Mouse (Mus musculus): ENCODE measurements at regions not wholly inside any gene's neighbourhood (a gene's known extent, or its start where the extent isn't known, plus 50 kb on each side); places are given as distances from the start of the nearest gene placed in this dataset.

DNA sequence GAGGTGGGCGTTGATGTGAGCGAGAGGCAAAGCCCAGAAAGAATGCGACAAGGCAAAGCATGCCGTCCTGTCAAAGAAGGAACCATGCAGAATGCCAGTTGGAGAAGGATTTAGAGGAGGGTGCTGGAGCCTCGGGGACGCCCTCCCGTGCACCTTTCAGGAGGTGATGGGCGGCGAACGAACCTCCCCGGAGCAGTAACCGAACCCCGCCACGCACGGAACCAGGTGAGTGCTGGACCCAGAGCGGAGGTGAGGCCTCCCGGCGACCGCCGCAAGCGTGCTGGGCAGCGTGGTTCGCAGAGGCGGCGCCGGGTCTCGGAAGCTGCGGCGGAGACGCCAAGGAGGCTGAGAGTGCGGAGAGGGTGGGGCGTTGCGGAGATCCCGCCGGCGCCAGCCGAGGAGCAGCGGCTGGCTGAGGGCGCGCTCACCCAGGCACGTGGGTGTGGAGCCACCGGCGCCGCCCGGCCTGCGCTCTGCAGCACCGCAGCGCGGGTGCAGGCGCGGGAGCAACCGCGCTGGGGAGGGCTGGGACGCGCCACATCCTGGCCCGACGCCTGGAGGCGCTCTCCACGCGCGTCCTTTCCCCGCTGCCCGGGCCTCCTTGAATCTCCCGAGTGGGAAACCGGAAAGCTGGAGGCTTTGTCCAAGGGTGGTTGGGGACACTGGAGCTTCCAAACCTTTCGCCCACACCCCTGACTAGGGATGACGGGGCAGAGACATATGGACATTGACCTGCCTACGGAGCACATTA lies 178.3 kb upstream of the Topaz1 start:
- no peak for DNase-seq (ENCODE audit: low spot score)

GRCm38 (mm10) chr9:122569511-122570455 lies 177.4 kb upstream of the Topaz1 start:
- DNase-seq (ENCODE audit: low spot score), result no peak

- DNase-seq (ENCODE audit: low spot score), result no peak
Observed at GRCm38 (mm10) chr9:122571001-122571400, 176.1 kb upstream of the Topaz1 start.

DNA sequence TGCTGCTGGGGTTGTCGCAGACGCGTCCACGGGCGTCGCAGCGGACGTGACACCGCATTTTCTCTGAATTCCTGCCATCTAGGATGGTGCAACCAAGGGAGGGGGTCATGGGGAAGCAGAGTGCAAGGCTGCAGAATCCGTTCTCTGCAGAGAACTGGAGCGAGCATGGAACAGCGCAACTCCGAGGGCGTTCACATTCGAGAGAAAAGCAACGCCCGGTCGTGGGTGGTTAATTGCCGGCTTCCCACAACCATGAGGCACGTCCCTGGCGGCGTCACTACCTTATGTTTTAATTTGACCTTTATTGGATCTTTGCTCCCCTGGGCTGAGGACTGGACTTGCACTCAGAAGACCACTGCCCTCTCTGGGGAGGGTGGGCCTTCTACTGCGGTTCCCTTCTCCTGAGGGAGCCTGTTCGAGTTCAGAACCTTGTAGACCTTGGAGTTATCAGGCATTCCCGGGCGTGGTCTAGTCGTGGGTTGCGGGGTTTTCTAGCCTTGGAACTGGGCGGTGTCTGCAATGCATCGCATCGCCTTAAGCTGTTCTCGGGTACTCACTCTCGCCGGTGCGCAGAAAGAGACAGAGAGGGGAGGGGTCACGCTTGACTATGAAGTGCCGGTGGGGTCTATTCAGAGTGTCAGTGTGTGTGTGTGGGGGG lies 175.6 kb upstream of the Topaz1 start:
- DNase-seq (ENCODE audit: low spot score), result no peak

DNA sequence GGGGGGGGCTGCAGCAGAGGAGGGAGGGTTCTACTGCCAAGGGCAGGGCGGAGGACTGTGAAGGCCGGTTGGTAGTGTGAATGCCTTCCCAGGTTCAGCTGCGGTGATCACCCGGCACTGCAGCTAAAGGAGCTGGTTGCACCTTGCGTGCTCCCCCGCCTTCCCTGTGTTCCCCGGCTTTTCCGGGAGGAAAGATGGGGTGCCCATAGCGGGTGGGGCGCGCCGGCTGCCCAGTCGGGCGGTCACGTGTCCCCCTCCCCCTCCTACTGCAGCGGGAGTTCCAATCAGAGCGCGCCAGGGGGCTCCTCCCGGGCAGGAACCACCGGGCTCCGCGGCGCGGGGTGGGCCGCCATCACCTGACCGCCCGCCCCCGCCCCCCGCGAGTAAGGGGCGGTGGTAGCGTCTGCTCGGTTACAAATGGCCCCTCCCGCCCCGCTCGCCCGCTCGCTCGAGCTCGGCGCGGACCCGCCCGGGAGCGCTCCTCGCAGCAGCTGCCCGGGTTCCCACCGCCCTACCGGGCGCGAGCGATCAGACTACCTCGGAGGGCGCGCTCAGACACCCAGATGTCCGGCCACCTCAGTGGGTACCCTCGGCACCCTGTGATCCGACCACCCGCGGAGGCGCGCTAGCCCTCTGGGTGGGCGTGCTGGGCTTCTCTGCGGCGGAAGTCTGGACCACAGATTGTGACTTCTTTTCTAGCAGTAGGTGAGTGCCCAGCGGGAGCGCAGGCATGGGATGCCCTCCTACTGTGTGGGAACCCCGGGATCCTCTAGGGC lies 174.9 kb upstream of the Topaz1 start:
- DNase-seq (ENCODE audit: low spot score), result no peak

GRCm38 (mm10) chr9:122572836-122573267 lies 174.3 kb upstream of the Topaz1 start:
- no peak for DNase-seq (ENCODE audit: low spot score)

- no peak for DNase-seq (ENCODE audit: low spot score)
Observed at GRCm38 (mm10) chr9:122585228-122585627, 161.9 kb upstream of the Topaz1 start.

DNA sequence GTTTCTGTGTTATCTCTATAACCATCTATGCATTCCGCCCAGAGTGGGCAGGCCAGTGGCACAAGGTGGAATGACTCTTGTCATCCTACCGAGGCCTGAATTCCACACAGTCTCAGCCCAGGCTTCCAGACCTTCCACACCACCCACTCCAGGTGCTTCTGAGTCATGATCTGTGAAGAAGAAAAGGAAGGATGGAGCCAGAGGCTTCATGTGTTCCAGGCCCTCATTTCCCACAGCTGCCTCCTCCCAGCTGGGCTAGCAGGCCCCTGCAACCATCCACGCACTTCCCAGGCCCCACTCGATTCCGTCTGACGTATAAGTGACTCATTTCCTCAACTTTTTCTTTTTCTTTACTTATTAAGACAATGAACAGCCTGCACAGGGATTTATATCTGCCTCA lies 160.7 kb upstream of the Topaz1 start:
- no peak for DNase-seq (ENCODE audit: low spot score)

DNA sequence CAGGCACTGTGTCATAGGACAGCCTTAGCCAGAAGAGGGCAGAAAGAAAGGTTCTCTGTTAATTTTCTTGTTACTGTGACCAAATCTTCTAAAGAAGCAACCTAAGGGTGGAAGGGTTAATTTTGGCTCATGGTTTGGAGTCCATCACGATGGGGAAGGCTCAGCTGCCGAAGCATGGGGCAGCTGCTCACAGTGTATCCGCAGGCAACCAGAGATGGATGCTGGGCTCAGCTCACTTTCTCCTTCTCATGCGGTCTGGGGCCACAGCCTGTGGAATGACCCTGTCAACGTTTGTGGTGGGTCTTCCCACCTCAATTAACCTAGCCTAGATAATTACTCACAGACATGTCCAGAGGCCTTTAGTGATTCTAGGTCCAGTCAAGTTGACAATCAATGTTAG lies 160.2 kb upstream of the Topaz1 start:
- DNase-seq (ENCODE audit: low spot score), result no peak

- no peak for DNase-seq (ENCODE audit: low spot score)
Observed at GRCm38 (mm10) chr9:122588246-122588645, 158.9 kb upstream of the Topaz1 start.

GRCm38 (mm10) chr9:122592820-122593615 lies 154.1 kb upstream of the Topaz1 start:
- DNase-seq (ENCODE audit: low spot score), result no peak

DNA sequence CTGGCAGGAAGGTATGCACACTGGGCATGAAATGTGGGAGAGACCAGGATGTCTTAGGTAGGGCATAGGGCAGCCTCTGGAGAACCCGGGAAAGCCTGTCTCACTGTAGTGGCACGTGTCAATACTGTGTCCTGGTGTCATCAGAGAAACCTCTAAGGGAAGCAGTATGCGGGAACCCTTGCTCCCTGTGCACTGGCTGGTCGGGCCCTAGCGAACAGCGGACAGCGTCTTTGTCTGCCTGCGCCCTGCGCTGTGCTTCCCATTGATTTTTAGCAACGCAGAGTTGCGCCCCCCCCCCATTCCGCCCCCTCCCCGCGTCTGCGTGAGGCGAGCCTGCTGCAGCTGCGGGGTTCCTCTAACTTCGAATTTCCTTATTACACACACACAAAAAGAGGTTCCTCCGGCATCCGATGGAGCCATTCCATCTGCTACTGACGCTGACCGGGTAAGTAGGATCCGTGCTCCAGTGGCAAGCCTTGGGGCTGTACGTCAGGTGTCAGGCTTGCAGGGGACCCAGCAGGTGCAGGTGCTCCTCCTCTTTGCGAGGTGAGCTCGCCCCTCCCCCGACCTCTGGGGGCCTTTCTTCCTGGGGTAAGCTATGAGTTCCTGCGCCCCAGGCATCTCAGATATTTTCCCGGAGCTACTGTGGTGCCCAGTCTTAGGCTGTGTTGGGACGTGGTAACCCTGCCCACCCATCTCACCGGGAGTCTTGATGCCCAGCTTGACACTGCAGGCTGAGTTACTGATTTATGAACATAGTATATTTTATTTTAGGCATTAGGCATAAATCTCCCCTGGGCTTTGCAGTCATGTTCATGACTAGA lies 151.8 kb upstream of the Topaz1 start:
- DNase-seq (ENCODE audit: low spot score), result no peak

DNA sequence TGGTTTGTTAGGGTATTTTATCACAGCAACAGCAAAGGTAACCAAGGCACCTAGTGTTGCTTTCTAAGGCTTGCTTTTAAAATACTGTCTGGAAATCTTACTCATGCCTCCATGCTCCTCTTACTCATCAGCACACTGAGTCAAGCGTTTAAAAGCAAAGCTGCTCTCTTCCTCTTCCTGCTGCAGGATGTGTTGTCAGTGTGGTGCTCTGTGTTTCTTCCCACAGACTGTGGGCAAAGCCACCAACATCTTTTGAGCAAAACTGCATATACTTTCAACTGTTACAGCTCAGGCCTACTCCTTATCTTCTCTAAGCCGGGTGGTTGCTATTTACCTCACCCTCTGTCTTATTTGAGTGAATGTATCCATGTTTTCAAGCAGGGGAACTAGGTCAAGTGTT lies 144.0 kb upstream of the Topaz1 start:
- no peak for DNase-seq (ENCODE audit: low spot score)

- no peak for DNase-seq (ENCODE audit: low spot score)
Observed at GRCm38 (mm10) chr9:122609616-122610015, 137.5 kb upstream of the Topaz1 start.

- no peak for DNase-seq (ENCODE audit: low spot score)
Observed at GRCm38 (mm10) chr9:122610918-122611317, 136.2 kb upstream of the Topaz1 start.

- DNase-seq (ENCODE audit: low spot score), result no peak
Observed at GRCm38 (mm10) chr9:122614579-122615252, 132.4 kb upstream of the Topaz1 start.

GRCm38 (mm10) chr9:122615351-122615750 lies 131.8 kb upstream of the Topaz1 start:
- DNase-seq (ENCODE audit: low spot score), result peak; percentile 7

GRCm38 (mm10) chr9:122617793-122618192 lies 129.4 kb upstream of the Topaz1 start:
- DNase-seq (ENCODE audit: low spot score), result no peak

DNA sequence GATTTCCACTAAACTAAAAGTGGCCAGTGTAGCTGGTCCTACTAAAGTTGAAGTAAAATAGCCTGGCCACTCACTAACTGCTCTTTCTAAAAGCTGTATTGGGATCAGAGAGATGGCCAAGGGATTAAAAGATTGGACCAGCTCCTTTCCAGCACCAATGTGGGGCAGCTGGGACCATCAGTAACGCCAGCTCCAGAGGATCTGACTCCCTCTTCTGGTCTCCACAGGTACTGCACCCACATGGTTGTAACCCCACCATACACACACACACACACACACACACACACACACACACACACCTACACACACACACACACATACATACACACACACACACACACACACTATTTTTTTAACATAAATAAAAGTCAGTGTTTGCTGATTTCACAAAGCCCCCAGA lies 122.1 kb upstream of the Topaz1 start:
- DNase-seq (ENCODE audit: low spot score), result no peak
